Mouse (Mus musculus) thymus, adult 2 months (tissue): ENCODE data around the gene Rnaseh2c. TPM values are rescaled to one million over a fixed set of nuclear protein-coding genes. Genes with fewer than 3 reads are reported as not detected.

Experiments
- DNase-seq: peaks from one replicate; pipeline ENCODE4 v3.0.0; 2021
- H3K27ac ChIP-seq: fragments of 200-500 bp; 2 replicates; pipeline ENCODE4 v1.5.1; 2012; ENCODE audit warnings: low read length, control low read depth; ENCODE audit not compliant: control insufficient read depth, insufficient read depth
- H3K27me3 ChIP-seq: fragments of 200-500 bp; 2 replicates; pipeline ENCODE4 v1.6.1; 2012; ENCODE audit warnings: mild to moderate bottlenecking, low read length, moderate library complexity, mixed read lengths; ENCODE audit not compliant: control insufficient read depth, insufficient read depth
- H3K36me3 ChIP-seq: fragments of 200-500 bp; 2 replicates; pipeline ENCODE4 v1.6.1; 2012; ENCODE audit warnings: mild to moderate bottlenecking, low read length, moderate library complexity; ENCODE audit not compliant: control insufficient read depth, insufficient read depth
- H3K4me1 ChIP-seq: fragments of 200-500 bp; replicated peaks from 2 replicates; pipeline ENCODE4 v1.6.1; 2012; ENCODE audit warnings: low read length; ENCODE audit not compliant: control insufficient read depth, insufficient read depth
- H3K4me3 ChIP-seq: fragments of 200-500 bp; 2 replicates; pipeline ENCODE4 v1.5.1; 2012; ENCODE audit warnings: mild to moderate bottlenecking, low read length, control low read depth, moderate library complexity; ENCODE audit not compliant: control insufficient read depth, insufficient read depth
- CTCF ChIP-seq: fragments of 200-500 bp; IDR thresholded peaks from 2 replicates; pipeline ENCODE4 v1.5.1; 2012; ENCODE audit warnings: mild to moderate bottlenecking, control low read depth, low read length, moderate library complexity, borderline replicate concordance; ENCODE audit not compliant: control insufficient read depth, poor library complexity, insufficient read depth; ENCODE audit errors: extremely low read depth
- POLR2A ChIP-seq: fragments of 200-500 bp; IDR thresholded peaks from 2 replicates; pipeline ENCODE4 v1.6.1; 2012; ENCODE audit warnings: mild to moderate bottlenecking, low read length, control low read depth, moderate library complexity; ENCODE audit not compliant: control insufficient read depth, poor library complexity, insufficient read depth; ENCODE audit errors: extremely low read depth
- WGBS: fragments of 180-500 bp; shearing (Covaris S2); methylation state at CpG from one replicate; pipeline ENCODE4 v1.1.7; 2018; 5-methylcytosine and 5-hydroxymethylcytosine counted together
- polyA plus RNA-seq: library from polyadenylated mRNA; depleted of rRNA; stranded (reverse); fragments of >200 nt; gene quantifications from 2 replicates; pipeline ENCODE4 v1.2.3, GENCODE M21; 2012

Rnaseh2c gene
- polyA plus RNA-seq, 1 experiment, result 87.0 TPM

DNA sequence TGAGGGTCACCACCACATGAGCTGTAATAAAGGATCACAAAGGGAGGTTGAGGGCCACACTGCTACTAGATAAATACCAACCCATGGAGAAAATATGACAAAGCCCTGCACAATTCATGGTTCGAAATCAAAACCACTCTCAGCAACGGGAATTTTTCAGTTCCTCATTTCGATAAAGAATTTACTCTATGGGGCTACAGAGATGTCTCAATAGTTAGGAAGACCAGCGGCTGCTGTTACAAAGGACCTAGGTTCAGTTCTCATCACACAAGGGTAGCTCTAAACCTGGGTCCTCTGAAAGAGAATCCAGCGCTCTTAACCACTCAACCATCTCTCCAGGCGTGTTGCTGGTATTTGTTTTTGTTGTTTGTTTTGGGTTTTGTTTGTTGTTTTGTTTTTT lies 9.8 kb upstream of the Rnaseh2c start:
- Histone ChIP-seq H3K4me1 (no peaks in the 10 kb centered on the region), H3K4me3 (no peak overlapping the region), H3K27ac (no peak overlapping the region), H3K27me3 (no peaks in the 10 kb centered on the region), H3K36me3 (no peaks in the 10 kb centered on the region)
- WGBS, result 58% methylated on average over 6 of the region's 6 CpGs
- DNase-seq, result no peak
- TF ChIP-seq CTCF, result no peak
- no peak for TF ChIP-seq POLR2A

DNA sequence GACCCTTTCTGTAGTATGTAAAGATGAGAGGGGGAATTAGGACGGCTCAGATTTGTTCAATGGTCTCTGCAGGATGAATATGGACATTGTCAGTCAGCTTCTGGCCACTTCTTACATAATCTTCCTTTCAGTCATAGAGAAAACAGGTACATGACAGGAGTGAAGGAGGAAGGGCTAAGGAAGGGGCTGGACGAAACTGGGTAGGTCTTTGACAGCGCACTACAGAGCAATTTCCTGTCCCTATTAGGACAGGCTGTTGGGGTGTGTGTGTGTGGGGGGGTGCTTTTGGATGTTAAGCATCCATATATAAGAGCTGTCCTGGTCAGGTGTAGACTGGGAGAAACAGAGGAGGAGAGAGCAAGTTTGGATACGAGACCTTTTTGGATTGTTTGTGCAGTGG lies 2.4 kb upstream of the Rnaseh2c start:
- Histone ChIP-seq H3K27ac (no peak overlapping the region), H3K4me1 (peaks cover 16% of the 10 kb centered on the region), H3K36me3 (peaks cover 9% of the 10 kb centered on the region), H3K4me3 (no peak overlapping the region), H3K27me3 (no peaks in the 10 kb centered on the region)
- no peak for DNase-seq
- 89% methylated on average over 4 of the region's 4 CpGs for WGBS
- TF ChIP-seq POLR2A, result no peak
- TF ChIP-seq CTCF, result no peak

- H3K27ac ChIP-seq, result no peak overlapping the region
- 93% methylated on average over 7 of the region's 7 CpGs for WGBS
- H3K4me3 ChIP-seq, result no peak overlapping the region
- H3K27me3 ChIP-seq, result no peaks in the 10 kb centered on the region
- no peak for TF ChIP-seq POLR2A
- no peak for TF ChIP-seq CTCF
- peaks cover 18% of the 10 kb centered on the region for H3K4me1 ChIP-seq
- peaks cover 51% of the 10 kb centered on the region for H3K36me3 ChIP-seq
- DNase-seq, result no peak
Measured at GRCm38 (mm10) chr19:5603664-5604063, 2.0 kb downstream of the Rnaseh2c start.

DNA sequence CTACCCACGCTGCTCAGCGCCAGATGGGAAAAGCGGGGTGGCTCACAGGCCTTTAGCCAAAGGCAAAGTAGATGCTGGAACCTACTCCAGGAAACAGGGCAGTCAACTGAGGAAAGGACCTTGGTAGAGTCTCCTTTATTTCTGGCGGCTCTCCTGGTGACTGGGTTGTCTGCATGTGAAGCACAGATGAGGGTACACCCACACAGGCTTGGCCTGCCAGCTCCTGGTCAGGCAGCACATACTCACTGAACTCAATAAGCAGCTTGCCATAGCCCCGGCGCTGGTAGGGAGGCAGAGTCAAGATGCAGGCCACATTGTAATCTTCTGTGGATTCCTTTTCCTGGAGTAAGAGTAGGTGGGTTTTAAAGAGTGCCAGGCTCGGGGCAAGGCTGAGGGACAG lies 3.5 kb downstream of the Rnaseh2c start:
- TF ChIP-seq POLR2A (no peak), CTCF (no peak)
- 99% methylated on average over 7 of the region's 7 CpGs for WGBS
- no peaks in the 10 kb centered on the region for H3K27me3 ChIP-seq
- H3K4me3 ChIP-seq, result no peak overlapping the region
- no peak overlapping the region for H3K27ac ChIP-seq
- peaks cover 26% of the 10 kb centered on the region for H3K4me1 ChIP-seq
- no peak for DNase-seq
- peaks cover 51% of the 10 kb centered on the region for H3K36me3 ChIP-seq

DNA sequence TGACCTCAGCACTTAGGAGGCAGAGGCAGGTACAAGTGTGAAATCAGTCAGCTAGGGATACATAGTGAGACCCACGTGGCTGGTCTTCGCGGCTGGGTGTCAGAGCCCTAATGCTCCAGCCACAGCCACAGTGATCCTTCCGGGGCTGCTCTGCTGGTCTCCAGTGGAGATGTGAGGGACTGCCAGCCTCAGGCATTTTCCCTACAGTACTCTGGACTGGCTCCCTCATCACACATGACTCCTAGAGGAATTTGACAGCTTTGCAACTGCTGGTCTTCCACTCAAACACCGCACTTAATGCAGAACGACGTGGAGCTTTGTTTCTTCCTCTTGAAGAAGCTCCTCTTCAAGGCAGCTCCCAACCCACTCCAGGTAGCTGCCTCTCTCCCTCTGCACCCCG lies 4.5 kb downstream of the Rnaseh2c start:
- H3K27me3 ChIP-seq, result no peaks in the 10 kb centered on the region
- TF ChIP-seq CTCF, result no peak
- TF ChIP-seq POLR2A, result no peak
- no peak overlapping the region for H3K4me3 ChIP-seq
- H3K36me3 ChIP-seq, result peaks cover 51% of the 10 kb centered on the region
- DNase-seq, result no peak
- 94% methylated on average over 8 of the region's 8 CpGs for WGBS
- H3K4me1 ChIP-seq, result peaks cover 31% of the 10 kb centered on the region
- H3K27ac ChIP-seq, result no peak overlapping the region

DNA sequence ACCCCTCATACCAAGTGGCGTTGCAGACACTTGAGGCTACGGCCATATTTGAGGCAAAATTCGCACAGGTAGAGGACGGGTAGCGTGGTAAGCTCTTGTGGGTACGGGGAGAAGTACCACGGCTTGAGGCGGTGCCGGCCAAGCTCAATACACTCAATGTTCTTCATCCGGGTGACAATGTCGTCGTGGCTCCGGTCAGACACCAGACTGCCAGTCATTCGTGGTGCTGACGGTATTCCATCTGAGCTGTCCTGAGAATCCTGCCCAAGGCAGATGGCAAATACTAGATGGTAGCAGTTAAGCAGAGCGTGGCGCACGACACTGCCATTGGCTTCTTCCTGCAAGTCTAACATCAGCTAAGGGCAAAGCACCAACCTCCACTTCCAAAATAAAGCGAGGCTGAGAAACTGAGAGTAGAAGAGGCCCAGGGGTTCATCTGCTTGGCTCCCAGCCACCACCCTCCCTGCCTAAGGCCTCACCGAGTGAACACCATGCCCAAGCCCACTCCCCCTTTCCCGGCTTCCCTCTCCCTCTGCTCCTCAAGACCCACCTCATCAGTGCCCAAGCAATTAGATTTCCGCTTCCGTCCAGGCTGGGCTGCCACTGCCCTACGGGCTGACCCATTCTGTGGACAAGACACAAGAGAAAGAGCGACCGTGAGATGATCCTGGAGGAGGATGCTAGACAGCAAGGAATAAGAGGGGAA lies 6.2 kb downstream of the Rnaseh2c start:
- Histone ChIP-seq H3K4me3 (no peak overlapping the region), H3K4me1 (peaks cover 23% of the 10 kb centered on the region), H3K27me3 (no peaks in the 10 kb centered on the region), H3K27ac (no peak overlapping the region), H3K36me3 (peaks cover 51% of the 10 kb centered on the region)
- TF ChIP-seq POLR2A, result no peak
- whole genome bisulfite sequencing, result 97% methylated on average over 26 of the region's 26 CpGs
- no peak for DNase-seq

DNA sequence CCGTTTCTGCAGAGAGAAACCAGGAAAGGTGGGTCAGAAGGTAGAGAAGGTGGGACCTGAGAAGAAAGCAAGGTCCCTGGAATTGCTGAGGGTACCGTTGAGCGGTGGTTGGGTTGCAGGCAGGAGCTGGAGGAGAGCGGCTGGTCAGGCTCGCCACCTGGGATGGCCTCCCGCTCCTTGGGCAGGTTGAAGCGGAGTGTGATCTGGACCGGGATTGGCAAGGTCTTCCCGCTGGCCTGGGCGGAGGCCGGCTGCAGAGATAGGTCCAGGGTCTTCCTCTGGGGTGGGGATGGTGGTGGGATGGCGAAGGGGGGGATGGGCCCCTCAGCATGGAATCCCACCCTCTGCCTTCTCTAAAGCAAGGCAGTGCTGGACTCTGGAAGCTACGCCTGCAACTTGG lies 7.0 kb downstream of the Rnaseh2c start:
- TF ChIP-seq CTCF (no peak), POLR2A (no peak)
- H3K27me3 ChIP-seq, result no peaks in the 10 kb centered on the region
- DNase-seq, result no peak
- peaks cover 17% of the 10 kb centered on the region for H3K4me1 ChIP-seq
- no peak overlapping the region for H3K27ac ChIP-seq
- peaks cover 43% of the 10 kb centered on the region for H3K36me3 ChIP-seq
- no peak overlapping the region for H3K4me3 ChIP-seq
- WGBS, result 96% methylated on average over 13 of the region's 13 CpGs
